Mouse (Mus musculus) MEL (cell line): ENCODE data around the gene Ipo13. TPM values are rescaled to one million over a fixed set of nuclear protein-coding genes. Genes with fewer than 3 reads are reported as not detected.

Experiments used
- DNase-seq: peaks from one replicate; pipeline ENCODE4 v3.0.0; 2011; ENCODE audit warnings: low read depth, low spot score
- H3K27ac ChIP-seq: 2 replicates; pipeline ENCODE4 v1.5.1; 2012; ENCODE audit warnings: low read depth, mild to moderate bottlenecking, control low read depth, low read length, moderate library complexity; ENCODE audit not compliant: control insufficient read depth
- H3K27me3 ChIP-seq, 2 experiments: fragments of 150-350 bp in 1 of 2; sonication (generic) in 1 of 2; 2 replicates each; pipeline ENCODE4 v1.6.1; 2012; ENCODE audit warnings: low read length in 2 of 2, mild to moderate bottlenecking in 2 of 2, improper control_type of control experiment in 1 of 2, moderate library complexity in 1 of 2; ENCODE audit not compliant: insufficient read depth in 2 of 2, control insufficient read depth in 1 of 2
- H3K36me3 ChIP-seq, 2 experiments: 2 replicates each; pipeline ENCODE4 v1.6.1; 2012 to 2014; ENCODE audit warnings: low read length in 2 of 2, improper control_type of control experiment in 1 of 2, inconsistent platforms in 1 of 2, mild to moderate bottlenecking in 1 of 2; ENCODE audit not compliant: insufficient read depth in 2 of 2, control insufficient read depth in 1 of 2
- H3K4me1 ChIP-seq, 2 experiments: fragments of 150-350 bp in 1 of 2; sonication (generic) in 1 of 2; 2 replicates each; pipeline ENCODE4 v1.6.1; 2012; ENCODE audit warnings: low read length in 2 of 2, improper control_type of control experiment in 1 of 2, mild to moderate bottlenecking in 1 of 2; ENCODE audit not compliant: insufficient read depth in 2 of 2, control insufficient read depth in 1 of 2
- H3K4me3 ChIP-seq, 2 experiments: fragments of 150-350 bp in 1 of 2; sonication (generic) in 1 of 2; 2 replicates each; pipeline ENCODE4 v1.5.1; 2012; ENCODE audit warnings: low read depth in 2 of 2, low read length in 2 of 2, mild to moderate bottlenecking in 2 of 2, moderate library complexity in 2 of 2, control low read depth in 1 of 2, improper control_type of control experiment in 1 of 2; ENCODE audit not compliant: control insufficient read depth in 1 of 2, insufficient read depth in 1 of 2
- H3K79me2 ChIP-seq: 2 replicates; pipeline ENCODE4 v1.6.1; 2012; ENCODE audit warnings: mild to moderate bottlenecking, low read length, moderate library complexity; ENCODE audit not compliant: control insufficient read depth, poor library complexity, insufficient read depth
- H3K9ac ChIP-seq: 2 replicates; pipeline ENCODE4 v1.6.1; 2012; ENCODE audit warnings: low read depth, mild to moderate bottlenecking, control low read depth, low read length, moderate library complexity; ENCODE audit not compliant: control insufficient read depth, poor library complexity, severe bottlenecking
- H3K9me3 ChIP-seq: fragments of 150-350 bp; sonication (generic); replicated peaks from 2 replicates; pipeline ENCODE4 v1.6.1; 2012; ENCODE audit warnings: mild to moderate bottlenecking, low read length, improper control_type of control experiment, moderate library complexity; ENCODE audit not compliant: insufficient read depth
- CHD1 ChIP-seq: IDR thresholded peaks from 2 replicates; pipeline ENCODE4 v1.6.1; 2012; ENCODE audit warnings: low read depth, mild to moderate bottlenecking, inconsistent platforms, low read length, improper control_type of control experiment
- CTCF ChIP-seq, 3 experiments: IDR thresholded peaks in 2 of 3; conservative IDR thresholded peaks in 1 of 3; 2 replicates each; pipeline ENCODE4 v1.5.1; 2011 to 2012; ENCODE audit warnings: low read length in 3 of 3, low read depth in 2 of 3, mild to moderate bottlenecking in 2 of 3, improper control_type of control experiment in 1 of 3, inconsistent platforms in 1 of 3, mixed read lengths in 1 of 3, moderate library complexity in 1 of 3; ENCODE audit not compliant: control insufficient read depth in 1 of 3, insufficient read depth in 1 of 3, poor library complexity in 1 of 3, severe bottlenecking in 1 of 3
- E2F4 ChIP-seq: IDR thresholded peaks from 2 replicates; pipeline ENCODE4 v1.6.1; 2011; ENCODE audit warnings: low read depth, low read length, improper control_type of control experiment, borderline replicate concordance
- ELF1 ChIP-seq: IDR thresholded peaks from 2 replicates; pipeline ENCODE4 v1.6.1; 2014; ENCODE audit warnings: low read depth, mild to moderate bottlenecking, inconsistent platforms, low read length, improper control_type of control experiment, moderate library complexity
- EP300 ChIP-seq, 2 experiments: IDR thresholded peaks; 2 replicates each; pipeline ENCODE4 v1.6.1; 2011; ENCODE audit warnings: improper control_type of control experiment in 2 of 2, low read length in 2 of 2, low read depth in 1 of 2, mild to moderate bottlenecking in 1 of 2
- ETS1 ChIP-seq: IDR thresholded peaks from 2 replicates; pipeline ENCODE4 v1.6.1; 2012; ENCODE audit warnings: low read depth, mild to moderate bottlenecking, inconsistent platforms, low read length, improper control_type of control experiment, moderate library complexity
- GATA1 ChIP-seq: IDR thresholded peaks from 2 replicates; pipeline ENCODE4 v1.6.1; 2011; ENCODE audit warnings: low read depth, low read length, improper control_type of control experiment
- HCFC1 ChIP-seq: IDR thresholded peaks from 2 replicates; pipeline ENCODE4 v1.6.1; 2012; ENCODE audit warnings: low read depth, mild to moderate bottlenecking, inconsistent platforms, low read length, improper control_type of control experiment, moderate library complexity
- KAT2A ChIP-seq: conservative IDR thresholded peaks from 2 replicates; pipeline ENCODE4 v1.6.1; 2012; ENCODE audit warnings: low read depth, low read length, improper control_type of control experiment, inconsistent platforms
- MAX ChIP-seq: IDR thresholded peaks from 2 replicates; pipeline ENCODE4 v1.6.1; 2011; ENCODE audit warnings: low read length, improper control_type of control experiment
- MEF2A ChIP-seq: IDR thresholded peaks from 2 replicates; pipeline ENCODE4 v1.6.1; 2014; ENCODE audit warnings: low read depth, mild to moderate bottlenecking, inconsistent platforms, low read length, improper control_type of control experiment; ENCODE audit not compliant: poor library complexity, insufficient replicate concordance, severe bottlenecking; ENCODE audit errors: extremely low read depth
- MXI1 ChIP-seq: IDR thresholded peaks from 2 replicates; pipeline ENCODE4 v1.6.1; 2011; ENCODE audit warnings: mild to moderate bottlenecking, low read depth, low read length, improper control_type of control experiment
- POLR2A ChIP-seq, 2 experiments: IDR thresholded peaks; 2 replicates each; pipeline ENCODE4 v1.6.1; 2011 to 2012; ENCODE audit warnings: low read length in 2 of 2, mild to moderate bottlenecking in 2 of 2, control low read depth in 1 of 2, improper control_type of control experiment in 1 of 2, low read depth in 1 of 2, moderate library complexity in 1 of 2; ENCODE audit not compliant: control insufficient read depth in 1 of 2, insufficient read depth in 1 of 2, poor library complexity in 1 of 2
- SIN3A ChIP-seq: IDR thresholded peaks from 2 replicates; pipeline ENCODE4 v1.6.1; 2012; ENCODE audit warnings: low read length, improper control_type of control experiment, inconsistent platforms
- UBTF ChIP-seq: IDR thresholded peaks from 2 replicates; pipeline ENCODE4 v1.6.1; 2012; ENCODE audit warnings: low read depth, mild to moderate bottlenecking, inconsistent platforms, low read length, improper control_type of control experiment, moderate library complexity, borderline replicate concordance; ENCODE audit not compliant: insufficient read depth
- USF1 ChIP-seq: IDR thresholded peaks from 2 replicates; pipeline ENCODE4 v1.6.1; 2014; ENCODE audit warnings: low read depth, mild to moderate bottlenecking, inconsistent platforms, low read length, improper control_type of control experiment, moderate library complexity
- ZC3H11A ChIP-seq: IDR thresholded peaks from 2 replicates; pipeline ENCODE4 v1.6.1; 2012; ENCODE audit warnings: low read depth, mild to moderate bottlenecking, inconsistent platforms, low read length, improper control_type of control experiment
- ZMIZ1 ChIP-seq: IDR thresholded peaks from 2 replicates; pipeline ENCODE4 v1.6.1; 2012; ENCODE audit warnings: low read depth, mild to moderate bottlenecking, inconsistent platforms, low read length, improper control_type of control experiment, moderate library complexity
- ZNF384 ChIP-seq: IDR thresholded peaks from 2 replicates; pipeline ENCODE4 v1.6.1; 2012; ENCODE audit warnings: low read depth, mild to moderate bottlenecking, inconsistent platforms, low read length, improper control_type of control experiment
- polyA plus RNA-seq, 2 experiments: library from polyadenylated mRNA; stranded (reverse) in 1 of 2; unstranded in 1 of 2; fragments of >175 nt in 1 of 2; fragments of >200 nt in 1 of 2; gene quantifications; 2 replicates each; pipeline versions ENCODE4 v1.2.1 to v1.2.4; 2012; ENCODE audit warnings: low replicate concordance in 2 of 2, low read depth in 1 of 2; ENCODE audit not compliant: insufficient read length in 2 of 2, insufficient read depth in 1 of 2, missing spikeins in 1 of 2
- total RNA-seq: library from RNA; depleted of rRNA; stranded (reverse); fragments of 300-350 nt; gene quantifications from 2 replicates; pipeline ENCODE4 v1.2.3, GENCODE M21; 2012

The Ipo13 gene
- total and polyA plus RNA-seq, 3 experiments, result 39.5 to 88.0 TPM; not detected in 1

GRCm38 (mm10) chr4:117886644-117887043 is 28.2 kb downstream of the Ipo13 start:
- Histone ChIP-seq H3K36me3 (peaks cover 0 to 3% of the 10 kb centered on the region in 2 experiments; a peak in 3 of 4 replicates), H3K4me3 (peak overlapping the region; percentile 59 to 90), H3K9ac (peak overlapping the region; percentile 93), H3K4me1 (peaks cover 0 to 15% of the 10 kb centered on the region in 2 experiments; a peak in 3 of 4 replicates), H3K9me3 (no peaks in the 10 kb centered on the region), H3K27me3 (no peaks in the 10 kb centered on the region), H3K27ac (peak overlapping the region; percentile 62), H3K79me2 (peaks cover 24% of the 10 kb centered on the region)
- no peak for TF ChIP-seq KAT2A
- no peak for TF ChIP-seq CHD1
- TF ChIP-seq MEF2A, result no peak
- no peak for TF ChIP-seq USF1
- no peak; a peak in 1 of 4 replicates for TF ChIP-seq POLR2A (IDR thresholded peaks at IDR 0.05; ENCODE audit: control insufficient read depth in 1 of 2, insufficient read depth in 1 of 2, low read depth in 1 of 2, low read length in 2 of 2, poor library complexity in 1 of 2)
- 0 out of 2 replicates have a peak, but pooled peaks have one; percentile 6 for TF ChIP-seq ZMIZ1
- TF ChIP-seq MAX, result no peak
- TF ChIP-seq ZC3H11A, result no peak
- TF ChIP-seq ZNF384, result peak; percentile 82
- peak in 1 of 2 experiments; percentile 8; a peak in 1 of 4 replicates for TF ChIP-seq EP300 (IDR thresholded peaks at IDR 0.05; ENCODE audit: low read depth in 1 of 2, low read length in 2 of 2)
- no peak; the same call in none of the 2 replicates for TF ChIP-seq SIN3A
- 0 out of 2 replicates have a peak, but pooled peaks have one; percentile 43 for TF ChIP-seq ETS1
- TF ChIP-seq ELF1, result no peak
- no peak for TF ChIP-seq E2F4
- no peak for TF ChIP-seq HCFC1
- TF ChIP-seq CTCF (IDR thresholded peaks at IDR 0.05 in 2 of 3, conservative IDR thresholded peaks at IDR 0.05 in 1 of 3; ENCODE audit: control insufficient read depth in 1 of 3, insufficient read depth in 1 of 3, low read depth in 2 of 3, low read length in 3 of 3, poor library complexity in 1 of 3, severe bottlenecking in 1 of 3), result no peak
- TF ChIP-seq GATA1, result no peak
- peak; percentile 76 for DNase-seq

DNA sequence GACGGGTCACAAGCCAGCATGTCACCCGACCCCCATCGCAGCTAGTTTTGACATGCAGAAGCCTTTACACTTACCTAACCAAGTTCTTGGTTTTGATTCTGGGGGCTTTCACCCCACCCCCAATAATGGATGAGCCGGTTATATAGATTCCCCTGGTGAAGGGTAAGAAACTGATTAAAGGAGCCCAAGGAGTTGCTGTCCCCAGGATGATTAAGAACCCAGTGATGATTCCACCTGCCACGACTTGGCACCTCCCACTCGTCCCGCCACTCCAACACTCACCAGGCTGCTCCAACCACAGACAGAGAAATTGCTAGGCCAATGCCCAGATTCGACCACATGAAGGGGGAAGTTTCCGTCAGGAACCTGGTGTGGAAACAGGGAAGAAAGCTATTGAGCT is 28.8 kb downstream of the Ipo13 start:
- no peak for TF ChIP-seq UBTF
- no peak for TF ChIP-seq ETS1
- no peak for TF ChIP-seq USF1
- no peak for TF ChIP-seq MXI1
- no peak for TF ChIP-seq MAX
- TF ChIP-seq CTCF (IDR thresholded peaks at IDR 0.05 in 2 of 3, conservative IDR thresholded peaks at IDR 0.05 in 1 of 3; ENCODE audit: control insufficient read depth in 1 of 3, insufficient read depth in 1 of 3, low read depth in 2 of 3, low read length in 3 of 3, poor library complexity in 1 of 3, severe bottlenecking in 1 of 3), result no peak
- TF ChIP-seq POLR2A (IDR thresholded peaks at IDR 0.05; ENCODE audit: control insufficient read depth in 1 of 2, insufficient read depth in 1 of 2, low read depth in 1 of 2, low read length in 2 of 2, poor library complexity in 1 of 2), result no peak
- TF ChIP-seq CHD1, result no peak
- TF ChIP-seq GATA1, result no peak
- H3K4me1 ChIP-seq, result peaks cover 0 to 13% of the 10 kb centered on the region in 2 experiments; a peak in 3 of 4 replicates
- H3K4me3 ChIP-seq, result peak overlapping the region; percentile 59 to 90; a peak in 3 of 4 replicates
- H3K27ac ChIP-seq, result no peak overlapping the region; the same call in 1 of the 2 replicates
- peaks cover 17% of the 10 kb centered on the region for H3K79me2 ChIP-seq
- H3K9me3 ChIP-seq, result no peaks in the 10 kb centered on the region
- peak overlapping the region; percentile 93 for H3K9ac ChIP-seq
- DNase-seq, result no peak
- no peaks in the 10 kb centered on the region for H3K27me3 ChIP-seq
- H3K36me3 ChIP-seq, result peaks cover 0 to 3% of the 10 kb centered on the region in 2 experiments; a peak in 3 of 4 replicates
